In the genomic region with DNA sequence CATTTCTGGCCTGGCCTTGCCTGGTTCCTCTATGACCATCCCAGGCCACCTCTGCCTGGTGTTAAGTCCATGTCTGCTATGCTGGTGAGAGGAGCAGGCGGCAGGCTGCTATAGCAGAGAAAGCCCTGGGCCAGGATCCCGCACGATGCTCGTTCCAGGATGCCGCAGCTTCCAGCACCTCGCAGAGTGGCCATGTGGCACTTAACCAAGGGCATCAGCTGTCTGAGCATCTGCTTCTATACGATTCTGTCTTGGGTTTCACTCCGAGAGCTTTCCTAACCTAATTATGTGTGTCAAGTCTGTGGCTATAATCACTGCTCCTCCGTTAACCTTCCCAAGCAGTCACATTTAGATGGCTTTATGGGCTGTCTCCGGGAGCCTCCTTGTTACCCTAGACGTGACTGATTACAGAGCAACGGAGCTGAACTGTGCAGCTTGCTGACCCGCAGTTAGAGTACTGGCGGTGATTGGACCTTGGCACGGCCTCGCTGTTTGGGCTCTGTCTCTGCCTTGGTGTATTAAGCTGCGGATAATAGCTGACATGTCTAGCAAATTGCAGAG, we compare ENCODE assay signal across 10 mouse cellular contexts.
A peak's percentile ranks its signal among the peaks of the same experiment; 100 is the strongest.
DNase-seq lines count a peak whose midpoint lies in the region; ATAC-seq lines count a peak whose summit lies in the region.
"Had no signal": no experiment of that assay in that cellular context is flagged by ENCODE, and none has a peak within 500 bp of the region (broad histone marks: within the 10 kb centered on the region; RNA-seq: fewer than 3 reads in every experiment).

No protein-coding gene starts in this region.

- no peaks in the 10 kb centered on the region for H3K36me3 ChIP-seq in embryonic facial prominence, embryonic 13.5 days
- H3K36me3 ChIP-seq in midbrain, embryonic 14.5 days (ENCODE audit: control insufficient read depth, insufficient read depth, low read length) = no peaks in the 10 kb centered on the region

- 22% methylated on average over 17 of the region's 17 CpGs for WGBS in embryonic facial prominence, embryonic 13.5 days
- 59% methylated on average over 17 of the region's 17 CpGs for WGBS in midbrain, embryonic 14.5 days

- peaks cover 44% of the 10 kb centered on the region for H3K4me1 ChIP-seq in embryonic facial prominence, embryonic 13.5 days
- no peaks in the 10 kb centered on the region for H3K4me1 ChIP-seq in midbrain, embryonic 14.5 days (ENCODE audit: control insufficient read depth, insufficient read depth, low read length)

- no peaks in the 10 kb centered on the region for H3K9me3 ChIP-seq in embryonic facial prominence, embryonic 13.5 days
- no peaks in the 10 kb centered on the region for H3K9me3 ChIP-seq in midbrain, embryonic 14.5 days (ENCODE audit: control insufficient read depth, low read length)

- H3K4me2 ChIP-seq in embryonic facial prominence, embryonic 13.5 days = peak overlapping the region; percentile 30; the same call in 1 of the 2 replicates
- H3K4me2 ChIP-seq in midbrain, embryonic 14.5 days (ENCODE audit: low read length) = no peak overlapping the region

- ATAC-seq in embryonic facial prominence, embryonic 13.5 days (ENCODE audit: insufficient number of reproducible peaks, insufficient read depth, low FRiP score, low TSS enrichment, low read depth) = 0 out of 2 replicates have a peak, but pooled peaks have one; percentile 62
- no peak for ATAC-seq in midbrain, embryonic 14.5 days (ENCODE audit: low FRiP score, low TSS enrichment)

- H3K9ac ChIP-seq in embryonic facial prominence, embryonic 13.5 days = no peak overlapping the region
- H3K9ac ChIP-seq in midbrain, embryonic 14.5 days (replicated peaks; ENCODE audit: low read length) = no peak overlapping the region

- peaks cover 3% of the 10 kb centered on the region; the same call in 1 of the 2 replicates for H3K27me3 ChIP-seq in embryonic facial prominence, embryonic 13.5 days
- no peaks in the 10 kb centered on the region for H3K27me3 ChIP-seq in midbrain, embryonic 14.5 days (ENCODE audit: control insufficient read depth, insufficient read depth, low read length)

- H3K27ac ChIP-seq in embryonic facial prominence, embryonic 13.5 days = peak overlapping the region; percentile 77
- no peak overlapping the region for H3K27ac ChIP-seq in midbrain, embryonic 14.5 days (replicated peaks; ENCODE audit: low read depth, low read length)

- intact Hi-C loops in left cerebral cortex, postnatal 25 days (cut with DNase I) = no loop called here

- peak; percentile 70 for DNase-seq in gastrocnemius, adult 18-20 months (ENCODE audit: low spot score)
- peak; percentile 83 for DNase-seq in kidney, adult 9 months
- peak; percentile 48 for DNase-seq in midbrain, embryonic 14.5 days
- no peak for DNase-seq in heart, adult 9 months (ENCODE audit: low spot score in 2 of 2)
- no peak for DNase-seq in urinary bladder, adult 18-20 months (ENCODE audit: low spot score in 2 of 2)
- no peak for DNase-seq in urinary bladder, postnatal 25 days (ENCODE audit: low spot score)
- no peak for DNase-seq in left cerebral cortex, postnatal 25 days (ENCODE audit: low spot score in 2 of 2)
- DNase-seq: heart, postnatal 10 days had no signal

- no peak overlapping the region for H3K4me3 ChIP-seq in embryonic facial prominence, embryonic 13.5 days
- no peak overlapping the region for H3K4me3 ChIP-seq in midbrain, embryonic 14.5 days (replicated peaks; ENCODE audit: low read depth, low read length)
- H3K4me3 ChIP-seq: erythroblast, embryonic 14.5 days had no signal

Comparison
In these comparisons a context has a peak if more than half of its experiments do, and no peak if none do; other contexts are left out.
1. DNase-seq: peak in gastrocnemius, adult 18-20 months (single experiment), kidney, adult 9 months (single experiment) and midbrain, embryonic 14.5 days (single experiment); none in heart, adult 9 months (0 of 2), urinary bladder, adult 18-20 months (0 of 2), urinary bladder, postnatal 25 days (single experiment) and left cerebral cortex, postnatal 25 days (0 of 2).